Mouse (Mus musculus): ENCODE measurements at regions not wholly inside any gene's neighbourhood (a gene's known extent, or its start where the extent isn't known, plus 50 kb on each side); places are given as distances from the start of the nearest gene placed in this dataset.
"Not testable (repeated sequence)": the region's sequence is repeated elsewhere in the genome, so short reads cannot be mapped to it uniquely, and the experiment has no call there.

DNA sequence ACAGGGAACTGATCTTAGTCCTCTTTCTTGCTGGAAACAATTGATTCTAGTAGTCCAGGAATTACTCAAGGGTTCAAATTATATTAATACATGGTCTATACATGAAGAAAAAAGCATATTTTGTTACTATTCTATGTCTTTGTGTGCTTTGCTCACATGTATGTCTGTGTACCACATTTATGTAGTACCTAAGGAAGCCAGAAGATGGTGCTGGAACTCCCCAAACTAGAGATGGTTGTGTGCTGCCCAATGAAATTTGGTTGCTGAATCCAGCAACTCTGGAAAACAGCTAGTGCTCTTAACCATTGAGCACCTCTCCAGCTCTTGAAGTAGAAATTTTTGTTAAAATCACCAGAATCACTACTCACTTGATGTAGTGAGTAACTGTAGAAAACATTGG lies 1402.5 kb upstream of the Tacstd2 start:
- not testable (repeated sequence) for TF ChIP-seq POLR2A (IDR thresholded peaks at IDR 0.05; ENCODE audit: extremely low read depth, insufficient read depth, low read length); CTCF (IDR thresholded peaks at IDR 0.05; ENCODE audit: low read depth, low read length)

Measured in liver, adult 2 months (tissue).